Mouse (Mus musculus) brain, embryonic 14.5 days (tissue): Measurements from ENCODE around the gene Nmrk1.

Source experiments
- CTCF ChIP-seq: fragments of 200-500 bp; IDR thresholded peaks from 2 replicates; pipeline ENCODE4 v1.5.1; 2012; ENCODE audit warnings: inconsistent platforms, mild to moderate bottlenecking, moderate library complexity, borderline replicate concordance; ENCODE audit not compliant: insufficient read depth, insufficient read length; ENCODE audit errors: extremely low read depth
- POLR2A ChIP-seq: fragments of 200-500 bp; IDR thresholded peaks from 2 replicates; pipeline ENCODE4 v1.6.1; 2012; ENCODE audit warnings: mild to moderate bottlenecking, inconsistent platforms, borderline replicate concordance; ENCODE audit not compliant: poor library complexity, insufficient read depth, insufficient read length, severe bottlenecking; ENCODE audit errors: extremely low read depth

DNA sequence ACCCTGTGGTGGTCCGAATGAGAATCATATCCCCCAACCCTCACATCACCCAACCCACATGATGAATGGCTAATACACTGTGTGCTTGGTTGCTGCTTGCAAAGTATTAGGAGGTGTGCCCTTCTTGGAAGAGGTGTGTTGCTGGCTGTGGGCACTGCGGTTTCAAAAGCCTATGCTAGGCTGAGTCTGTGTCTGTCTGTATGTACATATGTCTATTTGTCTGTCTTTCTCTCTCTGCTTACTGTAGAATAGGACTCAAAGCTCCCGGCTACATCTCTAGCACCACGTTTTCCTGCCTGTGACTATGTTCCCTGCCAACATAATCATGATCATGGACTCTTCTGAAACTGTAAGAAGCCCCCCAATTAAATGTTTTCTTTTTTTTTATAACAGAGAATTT is 48.0 kb upstream of the Nmrk1 start:
- TF ChIP-seq CTCF (no peak), POLR2A (no peak)
